Mouse (Mus musculus) cerebellum, adult 2 months (tissue): Measurements from ENCODE around the gene Scamp1. TPM values are rescaled to one million over a fixed set of nuclear protein-coding genes. Genes with fewer than 3 reads are reported as not detected.

Experiments used
- DNase-seq, 2 experiments: peaks; one replicate each; pipeline ENCODE4 v3.0.0; 2021
- H3K27ac ChIP-seq: fragments of 200-500 bp; 2 replicates; pipeline ENCODE4 v1.5.1; 2012; ENCODE audit warnings: low read length, control low read depth, inconsistent platforms; ENCODE audit not compliant: insufficient read depth
- H3K27me3 ChIP-seq: fragments of 200-500 bp; 2 replicates; pipeline ENCODE4 v1.6.1; 2012; ENCODE audit warnings: inconsistent platforms, mild to moderate bottlenecking, low read length, moderate library complexity; ENCODE audit not compliant: control insufficient read depth, insufficient read depth
- H3K4me1 ChIP-seq: fragments of 200-500 bp; 2 replicates; pipeline ENCODE4 v1.6.1; 2011; ENCODE audit warnings: low read length; ENCODE audit not compliant: control insufficient read depth, insufficient read depth
- H3K4me3 ChIP-seq: fragments of 200-500 bp; replicated peaks from 2 replicates; pipeline ENCODE3; 2011; ENCODE audit warnings: mild to moderate bottlenecking, low read depth, low read length, control low read depth; ENCODE audit not compliant: insufficient read depth
- CTCF ChIP-seq: fragments of 200-500 bp; IDR thresholded peaks from 2 replicates; pipeline ENCODE4 v1.5.1; 2011; ENCODE audit warnings: low read depth, mild to moderate bottlenecking, control low read depth, low read length, moderate library complexity, borderline replicate concordance; ENCODE audit not compliant: insufficient read depth
- POLR2A ChIP-seq: fragments of 200-500 bp; IDR thresholded peaks from 2 replicates; pipeline ENCODE4 v1.6.1; 2011; ENCODE audit warnings: low read length, control low read depth, borderline replicate concordance; ENCODE audit not compliant: insufficient read depth
- WGBS: fragments of 180-500 bp; shearing (Covaris S2); methylation state at CpG from one replicate; pipeline ENCODE4 v1.1.7; 2018; 5-methylcytosine and 5-hydroxymethylcytosine counted together
- polyA plus RNA-seq: library from polyadenylated mRNA; depleted of rRNA; stranded (reverse); fragments of >200 nt; gene quantifications from 2 replicates; pipeline ENCODE4 v1.2.3, GENCODE M21; 2012

Scamp1 gene
- polyA plus RNA-seq, 1 experiment, result 101 TPM

GRCm38 (mm10) chr13:94258530-94258929 lies 27.1 kb downstream of the Scamp1 start:
- TF ChIP-seq POLR2A (no peak), CTCF (no peak)
- H3K4me3 ChIP-seq, result no peak overlapping the region
- H3K4me1 ChIP-seq, result peaks cover 18% of the 10 kb centered on the region
- H3K27ac ChIP-seq, result no peak overlapping the region
- WGBS, result 93% methylated on average over 6 of the region's 6 CpGs
- no peak for DNase-seq
- H3K27me3 ChIP-seq, result no peaks in the 10 kb centered on the region

- DNase-seq, result no peak
- peaks cover 15% of the 10 kb centered on the region for H3K4me1 ChIP-seq
- no peaks in the 10 kb centered on the region for H3K27me3 ChIP-seq
- TF ChIP-seq POLR2A, result no peak
- TF ChIP-seq CTCF, result no peak
- H3K27ac ChIP-seq, result no peak overlapping the region; the same call in 1 of the 2 replicates
- 23% methylated on average over 2 of the region's 2 CpGs for WGBS
- H3K4me3 ChIP-seq, result no peak overlapping the region
Observed at GRCm38 (mm10) chr13:94257711-94258110, 27.9 kb downstream of the Scamp1 start.

- 68% methylated on average over 2 of the region's 2 CpGs for WGBS
Observed at GRCm38 (mm10) chr13:94255176-94255575, 30.5 kb downstream of the Scamp1 start.

GRCm38 (mm10) chr13:94254286-94254685 lies 31.4 kb downstream of the Scamp1 start:
- DNase-seq, result no peak
- no peak overlapping the region for H3K27ac ChIP-seq
- H3K4me1 ChIP-seq, result peaks cover 3% of the 10 kb centered on the region; the same call in 1 of the 2 replicates
- 77% methylated on average over 3 of the region's 3 CpGs for WGBS
- no peak overlapping the region for H3K4me3 ChIP-seq
- TF ChIP-seq CTCF, result no peak
- TF ChIP-seq POLR2A, result no peak
- no peaks in the 10 kb centered on the region for H3K27me3 ChIP-seq

More at GRCm38 (mm10) chr13:94255176-94255575, 30.5 kb downstream of the Scamp1 start:
- TF ChIP-seq CTCF (no peak), POLR2A (no peak)
- H3K27ac ChIP-seq, result no peak overlapping the region
- no peak for DNase-seq
- no peaks in the 10 kb centered on the region for H3K27me3 ChIP-seq
- H3K4me3 ChIP-seq, result no peak overlapping the region
- H3K4me1 ChIP-seq, result peaks cover 3% of the 10 kb centered on the region; the same call in 1 of the 2 replicates

- peaks cover 3% of the 10 kb centered on the region; the same call in 1 of the 2 replicates for H3K4me1 ChIP-seq
- TF ChIP-seq CTCF (no peak), POLR2A (no peak)
- no peaks in the 10 kb centered on the region for H3K27me3 ChIP-seq
- DNase-seq, result no peak
- H3K27ac ChIP-seq, result no peak overlapping the region
- 94% methylated on average over 5 of the region's 5 CpGs for WGBS
- H3K4me3 ChIP-seq, result no peak overlapping the region
Observed at GRCm38 (mm10) chr13:94253052-94253451, 32.6 kb downstream of the Scamp1 start.

- Histone ChIP-seq H3K27ac (no peak overlapping the region), H3K4me1 (no peaks in the 10 kb centered on the region; the same call in none of the 2 replicates), H3K4me3 (no peak overlapping the region), H3K27me3 (no peaks in the 10 kb centered on the region)
- DNase-seq, result no peak
- TF ChIP-seq CTCF, result no peak
- TF ChIP-seq POLR2A, result no peak
- 73% methylated on average over 8 of the region's 8 CpGs for WGBS
Observed at GRCm38 (mm10) chr13:94250761-94251160, 34.9 kb downstream of the Scamp1 start.

- Histone ChIP-seq H3K27me3 (no peaks in the 10 kb centered on the region), H3K4me1 (peaks cover 2% of the 10 kb centered on the region), H3K27ac (no peak overlapping the region), H3K4me3 (no peak overlapping the region)
- WGBS, result 90% methylated on average over 6 of the region's 6 CpGs
- TF ChIP-seq CTCF (no peak), POLR2A (no peak)
- DNase-seq, result no peak
Observed at GRCm38 (mm10) chr13:94250188-94250587, 35.5 kb downstream of the Scamp1 start.

- Histone ChIP-seq H3K27me3 (no peaks in the 10 kb centered on the region), H3K27ac (no peak overlapping the region), H3K4me1 (peaks cover 25% of the 10 kb centered on the region), H3K4me3 (no peak overlapping the region)
- 94% methylated on average over 2 of the region's 2 CpGs for WGBS
- TF ChIP-seq CTCF (no peak), POLR2A (no peak)
- DNase-seq, result no peak
Observed at GRCm38 (mm10) chr13:94242897-94243296, 42.8 kb downstream of the Scamp1 start.
